Mouse (Mus musculus) stomach, postnatal 0 days (tissue): Measurements from ENCODE around the gene Arhgef5.
"Not testable (repeated sequence)": the region's sequence is repeated elsewhere in the genome, so short reads cannot be mapped to it uniquely, and the experiment has no call there.

Experiments
- CTCF ChIP-seq: IDR thresholded peaks from 2 replicates; pipeline ENCODE4 v1.5.1; 2016; ENCODE audit warnings: antibody characterized with exemption, low read depth, mild to moderate bottlenecking, moderate library complexity
- EP300 ChIP-seq: optimal IDR thresholded peaks from 2 replicates; pipeline ENCODE3; 2016; ENCODE audit warnings: antibody characterized with exemption

DNA sequence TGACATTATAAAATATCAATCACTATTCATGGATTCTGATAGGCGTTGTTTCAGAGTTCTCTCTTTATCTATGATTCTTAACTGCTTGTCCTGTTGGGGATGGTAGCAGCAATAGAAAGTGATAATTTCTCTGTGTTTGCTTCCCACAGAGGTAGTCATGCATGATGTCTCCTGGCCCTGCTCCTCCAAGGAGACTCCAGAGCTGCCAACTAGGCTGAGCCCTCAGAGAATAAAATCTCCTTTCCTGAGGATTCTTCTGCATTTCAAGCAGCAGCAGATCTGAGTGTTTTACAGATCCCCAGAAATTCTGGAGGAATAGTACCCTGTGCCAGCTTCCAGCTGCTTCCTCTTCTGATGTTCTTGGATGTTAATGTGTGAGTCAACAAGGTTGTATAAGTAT lies 34.1 kb upstream of the Arhgef5 start, which contains the start of gene Olfr47:
- TF ChIP-seq CTCF, EP300: not testable (repeated sequence)
